Mouse (Mus musculus): ENCODE results near the gene Tppp3.

DNA sequence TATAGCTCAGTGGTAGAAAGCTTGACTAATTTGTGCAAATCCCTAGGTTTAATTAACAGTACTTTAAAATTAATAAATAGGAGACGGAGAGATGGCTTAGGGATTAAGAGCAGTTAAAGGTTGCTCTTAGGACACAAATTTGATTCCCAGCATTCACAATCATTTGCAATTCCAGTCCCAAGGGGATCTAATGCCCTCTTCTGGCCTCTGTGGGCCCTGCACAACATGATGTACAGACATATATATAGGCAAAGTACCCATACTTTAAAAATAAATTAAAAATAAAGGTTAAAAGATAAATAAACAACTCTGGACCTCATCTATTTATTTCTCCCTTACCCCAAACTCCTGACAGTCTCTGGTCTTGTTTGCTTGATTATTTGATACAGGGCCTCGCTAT lies 52.3 kb downstream of the Tppp3 start:
- TF ChIP-seq POLR2A (IDR thresholded peaks at IDR 0.05; ENCODE audit: borderline replicate concordance, control insufficient read depth, low read depth, low read length) (no peak), CTCF (IDR thresholded peaks at IDR 0.05; ENCODE audit: control insufficient read depth, insufficient read depth, low read length) (no peak)

Measured in bone marrow, adult 2 months (tissue).